Mouse (Mus musculus) mesoderm, embryonic 11.5 days (tissue): Measurements from ENCODE around the gene Gm9964.
"Not testable (repeated sequence)": the region's sequence is repeated elsewhere in the genome, so short reads cannot be mapped to it uniquely, and the experiment has no call there.

Source experiments
- DNase-seq: peaks from one replicate; pipeline ENCODE4 v3.0.0-alpha.2; 2012; ENCODE audit warnings: low read depth, low spot score

The Gm9964 gene

GRCm38 (mm10) chr11:79296856-79297491 lies at the start of gene Gm9964:
TSS of gene Gm9964 (minus strand) at chr11:79296906.
- DNase-seq: no peak

GRCm38 (mm10) chr11:79339808-79340781 lies 43.4 kb upstream of the Gm9964 start:
- peak; percentile 67 for DNase-seq

GRCm38 (mm10) chr11:79339234-79339807 lies 42.6 kb upstream of the Gm9964 start, which contains the start of gene Nf1:
TSS of gene Nf1 (plus strand) at chr11:79339693.
- peak; percentile 98 for DNase-seq

GRCm38 (mm10) chr11:79338621-79339020 lies 41.9 kb upstream of the Gm9964 start:
- DNase-seq: no peak

- DNase-seq: no peak
Observed at GRCm38 (mm10) chr11:79336722-79337267, 40.1 kb upstream of the Gm9964 start.

GRCm38 (mm10) chr11:79335077-79335476 lies 38.4 kb upstream of the Gm9964 start:
- DNase-seq: no peak

DNA sequence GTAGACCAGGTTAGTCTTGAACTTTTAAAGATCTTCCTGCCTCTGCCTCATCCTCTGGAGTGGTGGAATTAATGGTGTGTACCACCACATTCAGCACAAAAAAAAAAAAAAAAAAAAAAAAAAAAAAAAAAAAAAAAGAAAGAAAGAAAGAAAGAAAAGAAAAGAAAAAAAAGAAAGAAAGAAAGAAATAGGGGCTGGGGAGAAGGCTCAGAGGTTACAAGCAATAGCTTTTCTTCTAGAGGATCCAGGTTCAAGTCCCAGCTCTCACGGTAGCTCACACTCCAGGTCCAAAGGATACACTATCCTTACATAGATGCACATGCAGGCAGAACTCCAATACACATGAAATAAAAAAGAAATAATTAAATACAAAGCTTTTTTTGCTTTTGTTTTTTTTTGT lies 32.9 kb upstream of the Gm9964 start:
- DNase-seq: no peak

DNA sequence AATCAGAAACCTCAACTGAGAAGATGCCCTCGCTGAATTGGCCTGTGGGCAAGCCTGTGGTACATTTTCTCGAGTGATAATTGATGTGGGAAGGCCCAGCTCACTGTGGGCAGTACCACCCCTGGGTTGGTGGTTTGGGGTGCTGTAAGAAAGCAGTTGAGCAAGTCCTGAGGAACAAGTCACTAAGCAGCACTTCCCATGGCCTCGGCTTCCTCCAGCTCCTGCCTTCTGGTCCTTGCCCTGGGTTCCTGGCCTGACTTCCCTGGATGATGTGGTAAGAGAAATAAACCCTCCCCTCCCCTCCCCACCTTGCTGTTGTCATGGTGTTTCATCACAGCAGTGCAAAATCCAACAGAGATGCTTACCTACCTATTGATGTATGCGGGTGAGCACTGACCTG lies 31.4 kb upstream of the Gm9964 start:
- DNase-seq: no peak

GRCm38 (mm10) chr11:79327106-79327505 lies 30.4 kb upstream of the Gm9964 start:
- no peak for DNase-seq

DNA sequence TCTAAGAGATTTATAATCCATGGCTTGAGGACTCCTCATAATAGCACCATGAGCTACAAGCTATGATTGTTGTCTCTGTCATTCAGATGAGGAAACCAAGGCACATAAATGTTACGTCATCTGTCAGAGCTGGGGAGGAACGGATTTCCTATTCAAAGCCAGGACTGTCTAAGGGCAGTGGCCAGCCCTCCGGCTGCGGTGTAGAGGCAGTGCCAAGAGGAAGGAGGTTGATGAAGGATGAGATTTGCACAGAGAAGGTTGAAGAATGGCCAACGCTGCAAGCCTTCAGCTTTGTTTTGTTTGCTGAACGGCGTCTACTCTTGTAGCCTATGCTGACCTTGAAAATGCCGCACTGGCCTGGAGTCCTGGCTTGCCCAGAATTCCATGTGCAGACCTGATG lies 29.0 kb upstream of the Gm9964 start:
- DNase-seq: no peak

GRCm38 (mm10) chr11:79323985-79324685 lies 27.4 kb upstream of the Gm9964 start:
- no peak for DNase-seq

- no peak for DNase-seq
Observed at GRCm38 (mm10) chr11:79319807-79320206, 23.1 kb upstream of the Gm9964 start.

DNA sequence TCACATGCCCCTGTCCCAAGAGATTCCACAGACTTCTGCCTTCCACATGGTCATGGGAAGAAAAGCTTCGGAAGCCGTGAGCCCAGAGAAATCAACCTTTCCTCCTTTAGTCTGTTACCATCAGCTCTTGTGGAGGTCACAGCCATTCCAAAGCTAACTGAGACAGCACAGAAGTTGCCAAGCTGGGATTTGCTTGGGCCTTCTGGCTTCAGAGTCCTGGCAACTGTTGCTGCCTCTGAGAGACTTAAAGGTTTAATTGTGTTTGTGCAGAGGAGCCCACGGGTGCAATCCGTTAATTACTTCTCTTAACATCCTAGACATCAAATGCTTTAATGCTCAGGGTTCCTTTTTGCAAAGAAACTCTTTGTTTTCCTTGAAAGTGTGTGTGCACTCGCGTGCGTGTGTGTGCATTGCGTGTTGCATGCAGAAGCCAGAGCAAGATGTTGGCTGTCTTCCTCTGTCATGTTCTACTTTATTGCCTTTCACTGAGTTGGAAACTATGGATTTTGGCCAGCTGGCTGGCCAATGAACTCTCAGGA lies 20.2 kb upstream of the Gm9964 start:
- no peak for DNase-seq

- no peak for DNase-seq
Observed at GRCm38 (mm10) chr11:79310467-79310866, 13.8 kb upstream of the Gm9964 start.

GRCm38 (mm10) chr11:79307560-79308200 lies 11.0 kb upstream of the Gm9964 start:
- no peak for DNase-seq

GRCm38 (mm10) chr11:79306996-79307395 lies 10.3 kb upstream of the Gm9964 start:
- peak; percentile 41 for DNase-seq

- DNase-seq: peak; percentile 34
Observed at GRCm38 (mm10) chr11:79306510-79306909, 9.8 kb upstream of the Gm9964 start.

- no peak for DNase-seq
Observed at GRCm38 (mm10) chr11:79305697-79306340, 9.1 kb upstream of the Gm9964 start.

DNA sequence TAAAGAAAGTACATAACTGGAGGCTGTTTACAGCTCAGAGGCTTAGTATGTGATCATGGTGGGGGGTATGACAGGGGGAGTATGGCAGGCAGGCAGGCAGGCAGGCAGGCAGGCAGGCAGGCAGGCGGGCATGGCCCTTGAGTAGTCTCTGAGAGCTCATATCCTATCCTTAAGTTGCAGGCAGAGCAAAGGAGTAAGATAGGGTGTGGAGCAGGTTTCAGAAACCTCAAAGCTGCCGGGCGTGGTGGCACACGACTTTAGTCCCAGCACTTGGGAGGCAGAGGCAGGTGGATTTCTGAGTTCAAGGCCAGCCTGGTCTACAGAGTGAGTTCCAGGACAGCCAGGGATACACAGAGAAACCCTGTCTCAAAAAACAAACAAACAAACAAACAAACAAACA lies 7.5 kb upstream of the Gm9964 start:
- DNase-seq: not testable (repeated sequence)

DNA sequence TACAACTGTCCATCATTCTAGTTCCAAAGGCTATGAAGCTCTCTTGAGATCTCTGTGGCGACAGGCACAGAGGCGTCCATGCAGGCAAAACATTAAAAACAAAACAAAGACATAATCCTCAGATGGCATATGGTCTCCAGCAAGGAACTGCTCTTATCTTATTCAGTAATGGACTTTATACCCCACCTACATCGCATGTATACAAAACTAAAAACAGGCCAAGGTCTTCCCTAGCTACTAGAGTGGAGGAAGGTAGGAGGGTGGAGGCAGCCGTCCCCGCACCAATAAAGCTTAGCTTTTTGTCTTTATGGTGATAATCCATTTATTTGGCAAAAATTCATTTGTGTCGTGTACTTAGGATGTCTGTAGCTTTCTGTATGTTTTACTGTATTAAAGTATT lies 6.4 kb upstream of the Gm9964 start:
- no peak for DNase-seq
